Mouse (Mus musculus) forebrain, embryonic 16.5 days (tissue): ENCODE measurements around the gene Samd4. TPM values are rescaled to one million over a fixed set of nuclear protein-coding genes. Genes with fewer than 3 reads are reported as not detected.

ENCODE experiments used
- ATAC-seq: fragments of 200-750 bp; cut with Nextera tagmentation; 2 replicates; pipeline ENCODE4 v1.8.0; 2017; ENCODE audit warnings: mild to moderate bottlenecking, moderate library complexity
- H3K27ac ChIP-seq: fragments of 300-500 bp; sonication (generic); 2 replicates; pipeline ENCODE4 v1.5.1; 2014; ENCODE audit warnings: low read length, control low read depth
- H3K27me3 ChIP-seq: fragments of 300-500 bp; sonication (generic); replicated peaks from 2 replicates; pipeline ENCODE4 v1.6.1; 2014; ENCODE audit warnings: low read length; ENCODE audit not compliant: control insufficient read depth, insufficient read depth
- H3K36me3 ChIP-seq: fragments of 300-500 bp; sonication (generic); 2 replicates; pipeline ENCODE4 v1.6.1; 2014; ENCODE audit not compliant: control insufficient read depth, insufficient read depth
- H3K4me1 ChIP-seq: fragments of 300-500 bp; sonication (generic); replicated peaks from 2 replicates; pipeline ENCODE4 v1.6.1; 2014; ENCODE audit warnings: low read length; ENCODE audit not compliant: control insufficient read depth, insufficient read depth
- H3K4me2 ChIP-seq: fragments of 300-500 bp; sonication (generic); 2 replicates; pipeline ENCODE4 v1.6.1; 2014; ENCODE audit warnings: mild to moderate bottlenecking, low read length, control low read depth
- H3K4me3 ChIP-seq: fragments of 300-500 bp; sonication (generic); replicated peaks from 2 replicates; pipeline ENCODE4 v1.5.1; 2014; ENCODE audit warnings: mild to moderate bottlenecking, low read length, control low read depth
- H3K9ac ChIP-seq: fragments of 300-500 bp; sonication (generic); replicated peaks from 2 replicates; pipeline ENCODE4 v1.6.1; 2014; ENCODE audit warnings: low read depth, low read length, control low read depth
- H3K9me3 ChIP-seq: fragments of 300-500 bp; sonication (generic); 2 replicates; pipeline ENCODE4 v1.6.1; 2016; ENCODE audit warnings: low read length; ENCODE audit not compliant: control insufficient read depth
- WGBS: fragments of 180-500 bp; shearing (Covaris S2); extraction: QIAGEN DNeasy Blood & Tissue Kit; methylation state at CpG from one replicate; pipeline ENCODE4 v1.1.7; 2014; 5-methylcytosine and 5-hydroxymethylcytosine counted together
- polyA plus RNA-seq: library from polyadenylated mRNA; unstranded; fragments of >200 nt; fragmentation: Nextera tagmentation; extraction: Ambion mirVana; gene quantifications from 2 replicates; pipeline ENCODE4 v1.2.1, GENCODE M21; 2015

The Samd4 gene
- polyA plus RNA-seq, 1 experiment from 2014 or later: 6.6 TPM

DNA sequence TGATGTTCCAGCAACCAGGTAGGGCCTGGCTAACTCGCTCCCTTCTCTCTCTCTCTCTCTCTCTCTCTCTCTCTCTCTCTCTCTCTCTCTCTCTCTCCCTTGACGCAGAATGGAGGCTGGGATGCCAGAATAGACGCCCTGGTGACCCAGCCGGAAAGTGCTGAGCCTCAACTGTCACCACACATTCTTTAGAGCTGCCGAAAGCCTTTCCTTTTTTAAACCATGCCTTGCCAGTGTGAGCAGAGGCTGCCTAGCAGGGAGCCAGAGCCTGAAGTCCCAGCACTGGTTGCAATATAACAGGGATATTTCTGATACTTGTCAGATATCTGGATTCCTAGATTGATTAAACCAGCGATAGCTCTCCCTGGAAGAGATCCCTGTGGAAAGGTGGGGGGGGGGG is 206.5 kb downstream of the Samd4 start:
- Histone ChIP-seq H3K27ac (no peak overlapping the region), H3K9me3 (no peaks in the 10 kb centered on the region), H3K4me1 (peaks cover 13% of the 10 kb centered on the region), H3K4me3 (no peak overlapping the region), H3K27me3 (no peaks in the 10 kb centered on the region; the same call in 1 of the 2 replicates), H3K4me2 (no peak overlapping the region), H3K9ac (no peak overlapping the region), H3K36me3 (no peaks in the 10 kb centered on the region)
- 71% methylated on average over 6 of the region's 6 CpGs for WGBS
- ATAC-seq: no peak

DNA sequence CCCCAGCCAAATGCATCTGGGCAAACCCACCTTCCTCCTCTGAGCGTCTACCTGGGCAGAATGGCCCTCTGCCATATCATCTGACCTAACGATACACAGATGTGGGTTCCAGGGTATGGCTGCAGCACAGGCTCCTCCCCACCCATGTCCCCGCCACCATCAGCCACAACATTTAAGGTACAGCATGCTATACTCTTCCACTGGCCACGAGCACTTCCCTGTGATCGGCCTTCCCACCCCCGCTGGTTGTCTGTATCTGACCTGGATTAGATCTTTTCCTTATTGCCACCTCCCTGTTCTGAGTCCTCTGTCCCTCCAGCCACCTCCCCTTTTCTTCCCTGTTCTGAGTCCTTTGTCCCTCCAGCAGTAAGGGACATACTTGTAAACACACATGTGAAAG is 209.3 kb downstream of the Samd4 start:
- Histone ChIP-seq H3K4me1 (peaks cover 11% of the 10 kb centered on the region), H3K36me3 (no peaks in the 10 kb centered on the region)
- 91% methylated on average over 6 of the region's 6 CpGs for WGBS

DNA sequence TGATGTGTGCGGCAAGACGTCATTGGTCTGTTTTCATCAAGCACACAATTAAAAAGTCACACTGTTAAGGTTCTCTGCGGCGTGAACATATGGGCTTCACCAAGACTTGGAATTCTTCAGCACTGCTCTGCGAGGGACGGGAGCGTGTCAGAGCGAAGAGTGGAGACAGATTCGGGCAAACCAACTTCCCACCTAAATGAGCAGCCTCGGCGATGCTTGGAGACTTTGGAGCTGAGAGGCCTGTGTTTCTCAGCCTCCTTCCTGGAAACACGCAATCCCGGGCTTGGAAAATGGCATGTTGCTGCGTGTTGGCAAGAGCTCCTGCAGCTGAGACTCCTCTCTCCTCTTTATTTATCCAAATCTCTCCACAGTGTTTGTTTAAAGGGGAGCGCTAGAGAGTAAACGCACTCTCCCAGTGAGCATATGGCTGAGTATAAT is 210.7 kb downstream of the Samd4 start:
- H3K27me3 ChIP-seq: no peaks in the 10 kb centered on the region; the same call in 1 of the 2 replicates
- H3K4me3 ChIP-seq: no peak overlapping the region
- H3K4me1 ChIP-seq: peaks cover 9% of the 10 kb centered on the region
- 55% methylated on average over 16 of the region's 16 CpGs for WGBS
- H3K4me2 ChIP-seq: peak overlapping the region; percentile 4; the same call in 1 of the 2 replicates
- no peaks in the 10 kb centered on the region for H3K9me3 ChIP-seq
- H3K36me3 ChIP-seq: no peaks in the 10 kb centered on the region
- no peak overlapping the region for H3K27ac ChIP-seq
- H3K9ac ChIP-seq: no peak overlapping the region
- ATAC-seq: peak; percentile 92

More for the DNA sequence above, 209.3 kb downstream of the Samd4 start:
- Histone ChIP-seq H3K9ac (no peak overlapping the region), H3K4me2 (no peak overlapping the region), H3K4me3 (no peak overlapping the region), H3K9me3 (no peaks in the 10 kb centered on the region), H3K27me3 (no peaks in the 10 kb centered on the region; the same call in 1 of the 2 replicates), H3K27ac (no peak overlapping the region)
- ATAC-seq: no peak

DNA sequence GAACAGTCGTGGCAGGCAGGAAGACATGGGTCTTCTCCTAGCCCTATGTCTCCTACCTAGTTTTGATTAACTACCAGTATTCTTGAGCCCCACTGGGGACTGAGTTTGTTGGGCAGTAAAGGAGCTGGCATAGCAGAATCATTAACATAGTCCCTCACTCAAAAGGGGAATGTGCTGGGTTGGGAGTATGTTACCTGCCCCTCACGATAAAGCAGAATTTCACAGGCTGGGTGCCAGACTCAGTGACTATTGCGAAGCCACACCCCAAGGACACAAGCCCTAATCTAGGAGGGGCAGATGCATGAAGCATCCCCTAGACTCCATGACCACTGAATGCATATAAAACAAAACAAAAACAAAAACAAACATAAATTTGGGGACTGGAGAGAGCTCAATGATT is 212.4 kb downstream of the Samd4 start:
- Histone ChIP-seq H3K9me3 (no peaks in the 10 kb centered on the region), H3K36me3 (no peaks in the 10 kb centered on the region), H3K4me3 (no peak overlapping the region), H3K9ac (no peak overlapping the region), H3K27me3 (no peaks in the 10 kb centered on the region; the same call in 1 of the 2 replicates), H3K4me1 (peaks cover 9% of the 10 kb centered on the region), H3K4me2 (no peak overlapping the region), H3K27ac (no peak overlapping the region)
- ATAC-seq: no peak
- 87% methylated on average over 3 of the region's 3 CpGs for WGBS

- 80% methylated on average over 5 of the region's 5 CpGs for WGBS
- peaks cover 9% of the 10 kb centered on the region for H3K4me1 ChIP-seq
- H3K9me3 ChIP-seq: no peaks in the 10 kb centered on the region
- H3K4me2 ChIP-seq: no peak overlapping the region
- no peaks in the 10 kb centered on the region for H3K36me3 ChIP-seq
- H3K27ac ChIP-seq: no peak overlapping the region
- peak; percentile 7; the same call in 1 of the 2 replicates for ATAC-seq
- no peak overlapping the region for H3K4me3 ChIP-seq
- no peaks in the 10 kb centered on the region for H3K27me3 ChIP-seq
- no peak overlapping the region for H3K9ac ChIP-seq
Observed at GRCm38 (mm10) chr14:47096357-47096756, 213.7 kb downstream of the Samd4 start.

DNA sequence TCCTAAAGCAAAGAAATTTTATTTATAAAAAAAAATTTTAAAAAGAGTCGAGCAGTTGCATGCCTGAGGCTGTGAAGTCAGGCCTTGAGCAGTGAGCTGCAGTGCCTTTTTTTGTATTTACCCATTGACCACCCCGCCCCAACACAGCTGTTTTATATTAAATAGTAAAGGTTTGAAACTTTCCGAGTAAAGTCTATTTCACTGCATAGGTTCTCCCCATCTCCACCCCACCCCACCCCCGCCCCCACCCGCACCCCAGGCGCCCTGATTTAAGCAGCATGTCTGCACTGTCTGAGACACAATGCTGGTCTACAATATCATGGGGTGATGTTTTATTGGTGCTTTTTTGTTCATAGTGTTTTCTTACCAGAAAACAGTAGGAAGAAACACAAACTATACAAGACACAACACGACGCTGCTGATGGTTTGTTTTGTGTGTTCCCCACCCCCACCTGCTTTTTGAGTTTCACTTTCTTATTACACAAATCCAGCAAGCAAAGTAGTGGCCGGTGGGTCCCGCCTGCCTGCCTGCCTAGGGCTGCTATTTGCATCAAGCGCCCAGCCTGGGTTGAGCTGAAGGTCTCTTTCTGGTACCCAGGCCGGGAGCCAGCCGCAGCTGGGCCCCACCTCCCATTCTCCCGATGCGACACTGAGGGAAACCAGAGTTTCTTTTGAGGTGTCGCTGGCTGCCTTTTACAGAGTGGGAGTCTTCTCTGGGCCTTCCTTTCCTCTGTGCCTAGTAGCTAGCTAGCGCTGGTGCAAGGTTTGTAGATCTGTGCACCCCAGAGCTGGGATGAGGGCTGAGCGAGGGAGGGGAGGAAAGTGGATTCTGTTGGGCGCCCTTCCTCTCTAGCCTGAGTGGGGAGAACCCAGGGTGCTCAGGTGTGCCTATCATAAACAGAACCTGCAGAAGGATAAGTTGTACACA is 221.9 kb downstream of the Samd4 start:
- WGBS: 38% methylated on average over 19 of the region's 19 CpGs
- 0 out of 2 replicates have a peak, but pooled peaks cover 2% of the 10 kb centered on the region for H3K27me3 ChIP-seq
- no peaks in the 10 kb centered on the region for H3K4me1 ChIP-seq
- H3K4me2 ChIP-seq: no peak overlapping the region
- no peaks in the 10 kb centered on the region for H3K9me3 ChIP-seq
- ATAC-seq: no peak
- H3K9ac ChIP-seq: no peak overlapping the region
- H3K4me3 ChIP-seq: no peak overlapping the region
- no peak overlapping the region for H3K27ac ChIP-seq
- no peaks in the 10 kb centered on the region for H3K36me3 ChIP-seq

DNA sequence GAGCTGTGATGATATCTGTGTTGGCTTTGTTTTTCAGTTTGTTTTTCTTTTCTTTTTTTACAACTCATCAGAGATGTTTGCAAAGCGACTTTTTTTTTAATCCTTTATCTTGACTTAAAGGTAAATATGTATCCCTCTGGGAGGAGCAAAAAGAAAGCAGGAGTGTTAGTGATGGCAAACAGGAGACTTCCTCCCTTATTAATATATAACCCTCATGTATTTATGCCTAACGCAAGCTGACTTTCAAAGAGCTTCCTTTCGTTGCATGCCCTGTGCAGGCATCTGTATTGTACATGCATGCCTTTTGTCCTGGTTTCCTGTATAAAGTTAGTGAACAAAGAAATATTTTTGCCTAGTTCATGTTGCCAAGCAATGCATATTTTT is 222.5 kb downstream of the Samd4 start:
- no peak overlapping the region for H3K9ac ChIP-seq
- no peak overlapping the region for H3K4me2 ChIP-seq
- no peaks in the 10 kb centered on the region for H3K9me3 ChIP-seq
- 85% methylated on average over 3 of the region's 3 CpGs for WGBS
- no peak for ATAC-seq
- H3K4me3 ChIP-seq: no peak overlapping the region
- H3K27ac ChIP-seq: no peak overlapping the region
- H3K36me3 ChIP-seq: no peaks in the 10 kb centered on the region
- no peaks in the 10 kb centered on the region for H3K4me1 ChIP-seq
- H3K27me3 ChIP-seq: 0 out of 2 replicates have a peak, but pooled peaks cover 2% of the 10 kb centered on the region

- 0 out of 2 replicates have a peak, but pooled peaks cover 2% of the 10 kb centered on the region for H3K27me3 ChIP-seq
- H3K4me3 ChIP-seq: no peak overlapping the region
- 92% methylated on average over 3 of the region's 3 CpGs for WGBS
- no peak overlapping the region for H3K4me2 ChIP-seq
- ATAC-seq: no peak
- H3K36me3 ChIP-seq: no peaks in the 10 kb centered on the region
- no peak overlapping the region for H3K27ac ChIP-seq
- no peaks in the 10 kb centered on the region for H3K9me3 ChIP-seq
- no peaks in the 10 kb centered on the region for H3K4me1 ChIP-seq
- H3K9ac ChIP-seq: no peak overlapping the region
Observed at GRCm38 (mm10) chr14:47105755-47106154, 223.1 kb downstream of the Samd4 start.

DNA sequence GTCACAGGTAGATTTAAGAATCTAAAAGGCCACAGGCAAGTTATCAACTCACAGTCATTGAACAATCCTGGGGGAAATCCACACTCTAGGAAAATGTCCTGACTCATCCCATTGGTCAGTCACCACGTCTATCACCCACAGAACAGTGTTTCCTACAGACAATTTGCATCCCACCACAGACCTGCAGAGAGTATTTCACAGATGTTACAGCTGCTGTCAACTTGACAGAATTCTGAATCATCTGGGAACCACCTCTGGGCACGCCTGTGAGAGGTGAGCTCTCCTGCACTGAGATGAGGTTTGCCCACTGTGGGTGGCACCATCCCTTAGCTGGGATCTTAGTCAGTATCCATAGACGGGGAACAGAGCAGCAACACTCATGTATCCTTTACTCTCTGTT is 224.8 kb downstream of the Samd4 start:
- 89% methylated on average over 3 of the region's 3 CpGs for WGBS
- no peak for ATAC-seq
- Histone ChIP-seq H3K36me3 (no peaks in the 10 kb centered on the region), H3K4me2 (no peak overlapping the region), H3K27me3 (0 out of 2 replicates have a peak, but pooled peaks cover 4% of the 10 kb centered on the region), H3K4me3 (no peak overlapping the region), H3K9ac (no peak overlapping the region), H3K27ac (no peak overlapping the region), H3K9me3 (no peaks in the 10 kb centered on the region), H3K4me1 (no peaks in the 10 kb centered on the region)
